Mouse (Mus musculus): ENCODE measurements at regions not wholly inside any gene's neighbourhood (a gene's known extent, or its start where the extent isn't known, plus 50 kb on each side); places are given as distances from the start of the nearest gene placed in this dataset.

DNA sequence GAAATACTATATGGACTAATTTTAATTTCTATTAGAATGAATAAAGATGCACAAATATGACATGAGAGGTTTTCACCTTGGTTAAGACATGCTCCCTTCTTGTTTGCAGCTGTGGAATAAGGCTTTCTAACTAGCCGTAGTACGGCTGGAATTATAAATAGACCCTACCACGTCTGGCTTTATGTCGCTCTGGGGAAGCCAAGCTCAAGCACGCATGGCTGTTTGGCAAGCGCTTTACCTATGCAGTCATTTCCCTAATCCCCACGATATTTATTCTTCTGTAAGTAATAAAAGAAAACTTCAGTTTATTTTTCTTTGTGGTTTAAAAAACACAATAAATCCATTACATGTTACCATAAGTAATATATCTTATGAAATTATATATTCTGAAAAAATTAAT, 223.9 kb downstream of the Ube2cbp start:
- TF ChIP-seq JUN (IDR thresholded peaks at IDR 0.05; ENCODE audit: insufficient read depth, low read depth, low read length) (no peak), MAFK (IDR thresholded peaks at IDR 0.05; ENCODE audit: insufficient replicate concordance, low read length) (no peak), RAD21 (IDR thresholded peaks at IDR 0.05; ENCODE audit: low read depth, low read length) (no peak), ZMIZ1 (IDR thresholded peaks at IDR 0.05; ENCODE audit: low read depth, low read length) (no peak), USF2 (conservative IDR thresholded peaks at IDR 0.05; ENCODE audit: low read depth, low read length) (no peak), NRF1 (IDR thresholded peaks at IDR 0.05; ENCODE audit: low read depth, low read length) (no peak), ZKSCAN1 (IDR thresholded peaks at IDR 0.05; ENCODE audit: borderline replicate concordance, low read depth, low read length) (no peak), GABPA (IDR thresholded peaks at IDR 0.05; ENCODE audit: insufficient replicate concordance, low read depth, low read length) (no peak), TCF12 (IDR thresholded peaks at IDR 0.05; ENCODE audit: low read depth, low read length) (no peak), SIN3A (IDR thresholded peaks at IDR 0.05; ENCODE audit: low read length) (no peak)
- no peak for DNase-seq (ENCODE audit: extremely low read depth)
- dilution Hi-C loops (cut with MboI; ENCODE audit: extremely low pct_ligation_motif_present, extremely low pct_unique_long_range_greater_than_20kb, low sequenced_read_pairs): no loop called here

GRCm38 (mm10) chr9:86250197-86250596, 214.6 kb downstream of the Ube2cbp start:
- no peak overlapping the region for H3K4me2 ChIP-seq (ENCODE audit: insufficient read depth, low read depth, poor library complexity, severe bottlenecking)
- H3K79me2 ChIP-seq (replicated peaks; ENCODE audit: control insufficient read depth, extremely low read depth, insufficient read depth, poor library complexity, severe bottlenecking): no peaks in the 10 kb centered on the region
- no peak overlapping the region for H3K4me3 ChIP-seq (replicated peaks in 1 of 3; ENCODE audit: low read depth in 2 of 3, low read length in 2 of 3, poor library complexity in 1 of 3)
- DNase-seq (ENCODE audit: extremely low read depth): no peak
- no peak overlapping the region for H3K27ac ChIP-seq (ENCODE audit: insufficient read depth, low read depth)
- no peaks in the 10 kb centered on the region for H3K27me3 ChIP-seq (replicated peaks)
- no peaks in the 10 kb centered on the region for H3K36me3 ChIP-seq (replicated peaks in 1 of 2; ENCODE audit: control insufficient read depth in 1 of 2, insufficient read depth in 1 of 2, low read length in 1 of 2)
- in situ Hi-C loops (cut with MboI; ENCODE audit: low pct_ligation_motif_present, low pct_unique_long_range_greater_than_20kb, low sequenced_read_pairs) (no loop called here), dilution Hi-C loops (cut with MboI; ENCODE audit: extremely low pct_ligation_motif_present, extremely low pct_unique_long_range_greater_than_20kb, low sequenced_read_pairs) (no loop called here)
- H3K4me1 ChIP-seq (ENCODE audit: control insufficient read depth in 1 of 2, insufficient read depth in 2 of 2): no peaks in the 10 kb centered on the region
- no peak overlapping the region for H3K9ac ChIP-seq (ENCODE audit: insufficient read depth, low read depth)
- no peaks in the 10 kb centered on the region for H3K9me3 ChIP-seq (replicated peaks; ENCODE audit: low read length)
- TF ChIP-seq CTCF (conservative IDR thresholded peaks at IDR 0.05 in 1 of 2, IDR thresholded peaks at IDR 0.05 in 1 of 2; ENCODE audit: low read depth in 2 of 2, low read length in 2 of 2): no peak

More for the DNA sequence above, 223.9 kb downstream of the Ube2cbp start:
- no peak overlapping the region for H3K9ac ChIP-seq (ENCODE audit: insufficient read depth, low read depth)
- no peak overlapping the region for H3K27ac ChIP-seq (ENCODE audit: insufficient read depth, low read depth)
- H3K9me3 ChIP-seq (replicated peaks; ENCODE audit: low read length): no peaks in the 10 kb centered on the region
- no peaks in the 10 kb centered on the region for H3K27me3 ChIP-seq (replicated peaks)
- no peaks in the 10 kb centered on the region for H3K36me3 ChIP-seq (replicated peaks in 1 of 2; ENCODE audit: control insufficient read depth in 1 of 2, insufficient read depth in 1 of 2, low read length in 1 of 2)
- H3K4me2 ChIP-seq (ENCODE audit: insufficient read depth, low read depth, poor library complexity, severe bottlenecking): no peak overlapping the region
- H3K4me3 ChIP-seq (replicated peaks in 1 of 3; ENCODE audit: low read depth in 2 of 3, low read length in 2 of 3, poor library complexity in 1 of 3): no peak overlapping the region
- in situ Hi-C loops (cut with MboI; ENCODE audit: low pct_ligation_motif_present, low pct_unique_long_range_greater_than_20kb, low sequenced_read_pairs): no loop called here
- H3K79me2 ChIP-seq (replicated peaks; ENCODE audit: control insufficient read depth, extremely low read depth, insufficient read depth, poor library complexity, severe bottlenecking): no peaks in the 10 kb centered on the region
- H3K4me1 ChIP-seq (ENCODE audit: control insufficient read depth in 1 of 2, insufficient read depth in 2 of 2): no peaks in the 10 kb centered on the region

DNA sequence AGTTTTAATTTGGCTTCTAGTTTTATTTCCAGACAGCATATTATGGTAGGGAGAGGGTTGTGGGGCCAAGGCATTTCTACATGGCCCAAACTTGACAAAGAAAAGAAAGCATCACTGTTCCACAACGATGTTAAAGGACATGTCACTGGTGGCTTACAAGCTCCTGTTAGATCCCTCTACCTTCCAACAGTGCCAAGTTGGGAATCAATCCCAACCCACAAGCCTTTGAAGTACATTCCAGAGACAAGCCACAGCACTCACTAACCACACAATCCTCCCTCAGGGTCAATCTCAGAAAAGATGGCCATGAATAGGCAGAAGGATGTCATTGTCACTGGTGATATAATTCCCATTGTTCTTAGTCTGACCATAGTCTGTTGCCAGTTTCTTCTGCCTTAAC, 213.4 kb downstream of the Ube2cbp start:
- H3K79me2 ChIP-seq (replicated peaks; ENCODE audit: control insufficient read depth, extremely low read depth, insufficient read depth, poor library complexity, severe bottlenecking): no peaks in the 10 kb centered on the region
- no peak for TF ChIP-seq MEF2A (IDR thresholded peaks at IDR 0.05; ENCODE audit: borderline replicate concordance, low read depth, low read length)
- TF ChIP-seq RAD21 (IDR thresholded peaks at IDR 0.05; ENCODE audit: low read depth, low read length): no peak
- TF ChIP-seq ZC3H11A (IDR thresholded peaks at IDR 0.05; ENCODE audit: low read depth, low read length): no peak
- TF ChIP-seq ZNF384 (IDR thresholded peaks at IDR 0.05; ENCODE audit: low read depth, low read length): no peak
- no peak for TF ChIP-seq E2F4 (IDR thresholded peaks at IDR 0.05; ENCODE audit: insufficient replicate concordance, low read depth, low read length)
- TF ChIP-seq TCF12 (IDR thresholded peaks at IDR 0.05; ENCODE audit: low read depth, low read length): no peak
- TF ChIP-seq KAT2A (IDR thresholded peaks at IDR 0.05; ENCODE audit: insufficient replicate concordance, low read length): no peak
- no peak for TF ChIP-seq CHD2 (IDR thresholded peaks at IDR 0.05; ENCODE audit: low read length)
- no peak for TF ChIP-seq POLR2A (IDR thresholded peaks at IDR 0.05; ENCODE audit: low read depth, low read length)
- no peak for TF ChIP-seq ELF1 (IDR thresholded peaks at IDR 0.05; ENCODE audit: low read depth, low read length)
- no peak for TF ChIP-seq PAX5 (IDR thresholded peaks at IDR 0.05; ENCODE audit: low read length)
- no peak for TF ChIP-seq ETS1 (conservative IDR thresholded peaks at IDR 0.05; ENCODE audit: low read depth, low read length)
- TF ChIP-seq BHLHE40 (IDR thresholded peaks at IDR 0.05; ENCODE audit: low read depth, low read length): no peak
- TF ChIP-seq SIN3A (IDR thresholded peaks at IDR 0.05; ENCODE audit: low read length): no peak
- no peak for TF ChIP-seq CTCF (conservative IDR thresholded peaks at IDR 0.05 in 1 of 2, IDR thresholded peaks at IDR 0.05 in 1 of 2; ENCODE audit: low read depth in 2 of 2, low read length in 2 of 2)
- no peak overlapping the region for H3K27ac ChIP-seq (ENCODE audit: insufficient read depth, low read depth)
- dilution Hi-C loops (cut with MboI; ENCODE audit: extremely low pct_ligation_motif_present, extremely low pct_unique_long_range_greater_than_20kb, low sequenced_read_pairs) (no loop called here), in situ Hi-C loops (cut with MboI; ENCODE audit: low pct_ligation_motif_present, low pct_unique_long_range_greater_than_20kb, low sequenced_read_pairs) (no loop called here)
- no peak for DNase-seq (ENCODE audit: extremely low read depth)
- H3K4me2 ChIP-seq (ENCODE audit: insufficient read depth, low read depth, poor library complexity, severe bottlenecking): no peak overlapping the region
- no peaks in the 10 kb centered on the region for H3K9me3 ChIP-seq (replicated peaks; ENCODE audit: low read length)
- no peaks in the 10 kb centered on the region for H3K4me1 ChIP-seq (ENCODE audit: control insufficient read depth in 1 of 2, insufficient read depth in 2 of 2)
- no peaks in the 10 kb centered on the region for H3K27me3 ChIP-seq (replicated peaks)
- no peaks in the 10 kb centered on the region for H3K36me3 ChIP-seq (replicated peaks in 1 of 2; ENCODE audit: control insufficient read depth in 1 of 2, insufficient read depth in 1 of 2, low read length in 1 of 2)
- no peak overlapping the region for H3K4me3 ChIP-seq (replicated peaks in 1 of 3; ENCODE audit: low read depth in 2 of 3, low read length in 2 of 3, poor library complexity in 1 of 3)
- no peak overlapping the region for H3K9ac ChIP-seq (ENCODE audit: insufficient read depth, low read depth)
